Mouse (Mus musculus): ENCODE results near the gene Gm20388.

DNA sequence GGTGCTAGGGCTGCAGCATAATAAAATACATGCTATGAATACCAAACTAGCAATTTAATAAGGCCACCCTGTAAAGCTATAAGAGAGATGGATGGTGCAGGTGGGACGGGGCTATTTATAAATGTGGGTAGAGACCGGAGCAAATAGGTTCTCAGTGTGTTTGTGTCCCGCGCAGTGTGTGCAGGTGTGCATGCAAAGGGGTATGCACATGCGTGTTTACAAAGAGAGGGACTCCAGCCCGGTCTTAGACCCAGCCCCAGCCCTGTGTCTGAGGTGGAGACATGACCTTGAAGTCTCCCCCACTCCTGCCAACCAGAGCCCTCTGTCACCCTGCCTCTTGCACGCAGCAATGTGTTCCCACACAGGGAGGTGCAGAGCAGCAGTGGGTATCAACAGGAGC, 4245.7 kb downstream of the Gm20388 start:
- TF ChIP-seq CTCF (IDR thresholded peaks at IDR 0.05; ENCODE audit: low read depth, low read length) = no peak
- TF ChIP-seq POLR2A (IDR thresholded peaks at IDR 0.05; ENCODE audit: insufficient read depth, low read length) = no peak
- TF ChIP-seq EP300 (IDR thresholded peaks at IDR 0.05; ENCODE audit: insufficient read depth, low read depth, low read length) = no peak

Data from ES-Bruce4 (cell line).